Mouse (Mus musculus): ENCODE measurements at regions not wholly inside any gene's neighbourhood (a gene's known extent, or its start where the extent isn't known, plus 50 kb on each side); places are given as distances from the start of the nearest gene placed in this dataset.

- TF ChIP-seq TCF12 (IDR thresholded peaks at IDR 0.05; ENCODE audit: low read depth, low read length) (no peak), ZKSCAN1 (IDR thresholded peaks at IDR 0.05; ENCODE audit: borderline replicate concordance, low read depth, low read length) (no peak)
Observed at GRCm38 (mm10) chr7:66532596-66532995, 105.3 kb upstream of the Aldh1a3 start (continued).

DNA sequence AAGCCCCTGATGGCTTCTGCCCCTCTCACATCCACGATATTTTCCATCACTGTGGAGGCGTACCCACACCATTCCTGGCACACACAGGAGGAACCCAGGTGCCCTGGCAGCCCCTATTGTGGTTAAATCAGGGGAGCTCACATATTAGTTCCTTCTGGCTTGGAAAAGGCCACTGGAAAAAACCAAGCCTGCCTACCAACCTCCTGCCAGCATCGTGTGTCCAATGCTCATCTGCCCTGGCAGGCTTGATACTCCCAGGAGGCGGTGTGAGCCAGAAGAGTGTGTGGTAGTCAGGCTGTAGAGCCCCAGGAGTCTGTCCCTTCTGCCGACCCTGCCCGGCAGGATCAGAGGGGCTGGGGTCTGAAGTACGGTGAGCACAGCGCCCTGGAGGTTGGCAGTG, 104.7 kb upstream of the Aldh1a3 start:
- H3K4me1 ChIP-seq (ENCODE audit: control insufficient read depth in 1 of 2, insufficient read depth in 2 of 2), result no peaks in the 10 kb centered on the region
- no peak overlapping the region for H3K27ac ChIP-seq (ENCODE audit: insufficient read depth, low read depth)
- H3K9me3 ChIP-seq (replicated peaks; ENCODE audit: low read length), result no peaks in the 10 kb centered on the region
- H3K9ac ChIP-seq (ENCODE audit: insufficient read depth, low read depth), result no peak overlapping the region
- H3K36me3 ChIP-seq (replicated peaks in 1 of 2; ENCODE audit: control insufficient read depth in 1 of 2, insufficient read depth in 1 of 2, low read length in 1 of 2), result no peaks in the 10 kb centered on the region
- no peak overlapping the region for H3K4me3 ChIP-seq (replicated peaks in 1 of 3; ENCODE audit: low read depth in 2 of 3, low read length in 2 of 3, poor library complexity in 1 of 3)
- no peak for DNase-seq (ENCODE audit: extremely low read depth)
- in situ Hi-C loops (cut with MboI; ENCODE audit: low pct_ligation_motif_present, low pct_unique_long_range_greater_than_20kb, low sequenced_read_pairs) (no loop called here), dilution Hi-C loops (cut with MboI; ENCODE audit: extremely low pct_ligation_motif_present, extremely low pct_unique_long_range_greater_than_20kb, low sequenced_read_pairs) (no loop called here)
- no peaks in the 10 kb centered on the region for H3K79me2 ChIP-seq (replicated peaks; ENCODE audit: control insufficient read depth, extremely low read depth, insufficient read depth, poor library complexity, severe bottlenecking)
- H3K27me3 ChIP-seq (replicated peaks), result peaks cover 47% of the 10 kb centered on the region
- no peak for TF ChIP-seq ZNF384 (IDR thresholded peaks at IDR 0.05; ENCODE audit: low read depth, low read length)
- TF ChIP-seq TCF12 (IDR thresholded peaks at IDR 0.05; ENCODE audit: low read depth, low read length), result no peak
- no peak for TF ChIP-seq SIN3A (IDR thresholded peaks at IDR 0.05; ENCODE audit: low read length)
- TF ChIP-seq MAX (IDR thresholded peaks at IDR 0.05; ENCODE audit: low read length), result no peak
- no peak for TF ChIP-seq GABPA (IDR thresholded peaks at IDR 0.05; ENCODE audit: insufficient replicate concordance, low read depth, low read length)
- TF ChIP-seq ZKSCAN1 (IDR thresholded peaks at IDR 0.05; ENCODE audit: borderline replicate concordance, low read depth, low read length), result no peak
- no peak for TF ChIP-seq IRF4 (IDR thresholded peaks at IDR 0.05; ENCODE audit: low read depth, low read length)
- no peak for TF ChIP-seq NELFE (IDR thresholded peaks at IDR 0.05; ENCODE audit: low read depth, low read length)
- TF ChIP-seq SMC3 (IDR thresholded peaks at IDR 0.05; ENCODE audit: low read depth, low read length), result no peak
- TF ChIP-seq ETS1 (conservative IDR thresholded peaks at IDR 0.05; ENCODE audit: low read depth, low read length), result no peak
- TF ChIP-seq CHD2 (IDR thresholded peaks at IDR 0.05; ENCODE audit: low read length), result no peak
- no peak for TF ChIP-seq POLR2A (IDR thresholded peaks at IDR 0.05; ENCODE audit: low read depth, low read length)
- no peak for TF ChIP-seq E2F4 (IDR thresholded peaks at IDR 0.05; ENCODE audit: insufficient replicate concordance, low read depth, low read length)
- TF ChIP-seq POLR2AphosphoS2 (IDR thresholded peaks at IDR 0.05; ENCODE audit: low read depth, low read length), result no peak
- TF ChIP-seq USF1 (IDR thresholded peaks at IDR 0.05; ENCODE audit: low read depth, low read length), result no peak
- TF ChIP-seq MYC (IDR thresholded peaks at IDR 0.05; ENCODE audit: low read depth, low read length), result no peak
- no peak for TF ChIP-seq ZC3H11A (IDR thresholded peaks at IDR 0.05; ENCODE audit: low read depth, low read length)
- no peak for TF ChIP-seq MXI1 (IDR thresholded peaks at IDR 0.05; ENCODE audit: low read depth, low read length)
- no peak for TF ChIP-seq HCFC1 (IDR thresholded peaks at IDR 0.05; ENCODE audit: low read depth, low read length)
- TF ChIP-seq MAFK (IDR thresholded peaks at IDR 0.05; ENCODE audit: insufficient replicate concordance, low read length), result no peak
- no peak overlapping the region for H3K4me2 ChIP-seq (ENCODE audit: insufficient read depth, low read depth, poor library complexity, severe bottlenecking)

- TF ChIP-seq RAD21 (IDR thresholded peaks at IDR 0.05; ENCODE audit: low read depth, low read length), result no peak
- no peak for TF ChIP-seq EP300 (IDR thresholded peaks at IDR 0.05; ENCODE audit: low read length)
- no peak for TF ChIP-seq KAT2A (IDR thresholded peaks at IDR 0.05; ENCODE audit: insufficient replicate concordance, low read length)
- no peak for TF ChIP-seq MEF2A (IDR thresholded peaks at IDR 0.05; ENCODE audit: borderline replicate concordance, low read depth, low read length)
- TF ChIP-seq MYC (IDR thresholded peaks at IDR 0.05; ENCODE audit: low read depth, low read length), result no peak
- no peak for TF ChIP-seq MAFK (IDR thresholded peaks at IDR 0.05; ENCODE audit: insufficient replicate concordance, low read length)
- TF ChIP-seq SIN3A (IDR thresholded peaks at IDR 0.05; ENCODE audit: low read length), result no peak
- no peak for TF ChIP-seq NELFE (IDR thresholded peaks at IDR 0.05; ENCODE audit: low read depth, low read length)
- TF ChIP-seq CHD1 (IDR thresholded peaks at IDR 0.05; ENCODE audit: low read depth, low read length), result no peak
- TF ChIP-seq JUN (IDR thresholded peaks at IDR 0.05; ENCODE audit: insufficient read depth, low read depth, low read length), result no peak
- no peak for TF ChIP-seq SMC3 (IDR thresholded peaks at IDR 0.05; ENCODE audit: low read depth, low read length)
- in situ Hi-C loops (cut with MboI; ENCODE audit: low pct_ligation_motif_present, low pct_unique_long_range_greater_than_20kb, low sequenced_read_pairs) (no loop called here), dilution Hi-C loops (cut with MboI; ENCODE audit: extremely low pct_ligation_motif_present, extremely low pct_unique_long_range_greater_than_20kb, low sequenced_read_pairs) (no loop called here)
- DNase-seq (ENCODE audit: extremely low read depth), result no peak
- Histone ChIP-seq H3K27me3 (replicated peaks) (peaks cover 53% of the 10 kb centered on the region), H3K4me2 (ENCODE audit: insufficient read depth, low read depth, poor library complexity, severe bottlenecking) (no peak overlapping the region), H3K4me1 (ENCODE audit: control insufficient read depth in 1 of 2, insufficient read depth in 2 of 2) (no peaks in the 10 kb centered on the region), H3K79me2 (replicated peaks; ENCODE audit: control insufficient read depth, extremely low read depth, insufficient read depth, poor library complexity, severe bottlenecking) (no peaks in the 10 kb centered on the region), H3K36me3 (replicated peaks in 1 of 2; ENCODE audit: control insufficient read depth in 1 of 2, insufficient read depth in 1 of 2, low read length in 1 of 2) (no peaks in the 10 kb centered on the region), H3K4me3 (replicated peaks in 1 of 3; ENCODE audit: low read depth in 2 of 3, low read length in 2 of 3, poor library complexity in 1 of 3) (no peak overlapping the region), H3K9ac (ENCODE audit: insufficient read depth, low read depth) (no peak overlapping the region), H3K27ac (ENCODE audit: insufficient read depth, low read depth) (no peak overlapping the region), H3K9me3 (replicated peaks; ENCODE audit: low read length) (no peaks in the 10 kb centered on the region)
Observed at GRCm38 (mm10) chr7:66531111-66531510, 103.8 kb upstream of the Aldh1a3 start.
